Mouse (Mus musculus) megakaryocyte, embryonic 14.5 days (primary cell): Measurements from ENCODE around the gene Garem2.

Experiments
- FLI1 ChIP-seq: IDR thresholded peaks from 2 replicates; pipeline ENCODE4 v1.6.1; 2012; ENCODE audit warnings: low read length, inconsistent platforms, mixed read lengths
- GATA1 ChIP-seq: IDR thresholded peaks from 3 replicates; pipeline ENCODE4 v1.6.1; 2012; ENCODE audit warnings: mixed read lengths, low read length, inconsistent platforms, borderline replicate concordance

- no peak for TF ChIP-seq GATA1
- no peak for TF ChIP-seq FLI1
These were observed 4.9 kb downstream of the Garem2 start for GRCm38 (mm10) chr5:30109899-30110298.
